Mouse (Mus musculus) heart, embryonic 11.5 days (tissue): ENCODE results near the gene Fam78a. TPM values are rescaled to one million over a fixed set of nuclear protein-coding genes. Genes with fewer than 3 reads are reported as not detected.
A peak's percentile ranks its signal among the peaks of the same experiment; 100 is the strongest.

Experiments
- ATAC-seq: fragments of 200-750 bp; cut with Nextera tagmentation; replicated peaks from 2 replicates; pipeline ENCODE4 v1.8.0; 2017; ENCODE audit warnings: moderate library complexity; ENCODE audit not compliant: insufficient number of reproducible peaks, low FRiP score, low TSS enrichment
- H3K27ac ChIP-seq: fragments of 300-500 bp; sonication (generic); 2 replicates; pipeline ENCODE4 v1.5.1; 2014; ENCODE audit warnings: mild to moderate bottlenecking, low read depth, low read length
- H3K27me3 ChIP-seq: fragments of 300-500 bp; sonication (generic); 2 replicates; pipeline ENCODE4 v1.6.1; 2014; ENCODE audit warnings: mild to moderate bottlenecking, low read length, mixed read lengths; ENCODE audit not compliant: control insufficient read depth, insufficient read depth
- H3K36me3 ChIP-seq: fragments of 300-500 bp; sonication (generic); 2 replicates; pipeline ENCODE4 v1.6.1; 2014; ENCODE audit warnings: mild to moderate bottlenecking, low read length, moderate library complexity, mixed read lengths; ENCODE audit not compliant: control insufficient read depth, insufficient read depth
- H3K4me1 ChIP-seq: fragments of 300-500 bp; sonication (generic); 2 replicates; pipeline ENCODE4 v1.6.1; 2014; ENCODE audit warnings: low read length; ENCODE audit not compliant: control insufficient read depth, insufficient read depth
- H3K4me2 ChIP-seq: fragments of 300-500 bp; sonication (generic); 2 replicates; pipeline ENCODE4 v1.6.1; 2014; ENCODE audit warnings: mild to moderate bottlenecking, moderate library complexity
- H3K4me3 ChIP-seq: fragments of 300-500 bp; sonication (generic); 2 replicates; pipeline ENCODE4 v1.5.1; 2014; ENCODE audit warnings: low read depth, low read length
- H3K9ac ChIP-seq: fragments of 300-500 bp; sonication (generic); 2 replicates; pipeline ENCODE4 v1.6.1; 2014; ENCODE audit warnings: mild to moderate bottlenecking, low read depth, low read length, moderate library complexity
- H3K9me3 ChIP-seq: fragments of 300-500 bp; sonication (generic); replicated peaks from 2 replicates; pipeline ENCODE4 v1.6.1; 2016; ENCODE audit warnings: low read length; ENCODE audit not compliant: control insufficient read depth
- WGBS: fragments of 180-500 bp; shearing (Covaris S2); extraction: QIAGEN DNeasy Blood & Tissue Kit; methylation state at CpG from one replicate; pipeline ENCODE4 v1.1.7; 2014; ENCODE audit not compliant: insufficient replicate concordance; 5-methylcytosine and 5-hydroxymethylcytosine counted together
- polyA plus RNA-seq: library from polyadenylated mRNA; unstranded; fragments of >200 nt; fragmentation: Nextera tagmentation; extraction: Ambion mirVana; gene quantifications from 2 replicates; pipeline ENCODE4 v1.2.1, GENCODE M21; 2014

Fam78a gene
- polyA plus RNA-seq, 1 experiment from 2014 or later = 43.1 TPM

DNA sequence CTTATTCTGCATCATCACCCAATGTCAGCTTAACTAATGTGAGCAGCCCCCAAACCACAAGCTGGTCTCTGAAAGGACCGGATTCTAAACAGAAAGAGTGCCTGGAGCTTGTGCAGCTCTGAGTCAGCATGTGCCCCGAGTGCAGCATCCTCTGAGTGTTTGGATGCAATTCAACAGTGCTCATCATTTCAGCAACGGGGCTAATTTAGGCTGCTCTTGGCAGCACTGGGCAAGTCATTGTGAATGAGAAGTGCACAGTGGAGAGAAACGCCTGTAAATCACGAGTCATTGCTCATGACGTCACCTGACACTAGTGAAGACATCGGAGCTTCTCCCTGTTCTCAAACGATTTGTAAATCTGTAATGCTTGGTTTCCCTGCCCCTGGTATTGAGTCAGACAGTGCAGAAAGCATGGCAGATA, 46.0 kb downstream of the Fam78a start:
- Histone ChIP-seq H3K4me2 (no peak overlapping the region), H3K4me1 (0 out of 2 replicates have a peak, but pooled peaks cover 6% of the 10 kb centered on the region), H3K36me3 (peaks cover 32% of the 10 kb centered on the region), H3K4me3 (no peak overlapping the region), H3K27ac (no peak overlapping the region), H3K9me3 (no peaks in the 10 kb centered on the region), H3K9ac (0 out of 2 replicates have a peak overlapping the region, but pooled peaks have one; percentile 39), H3K27me3 (no peaks in the 10 kb centered on the region)
- 84% methylated on average over 8 of the region's 8 CpGs for WGBS
- no peak for ATAC-seq

DNA sequence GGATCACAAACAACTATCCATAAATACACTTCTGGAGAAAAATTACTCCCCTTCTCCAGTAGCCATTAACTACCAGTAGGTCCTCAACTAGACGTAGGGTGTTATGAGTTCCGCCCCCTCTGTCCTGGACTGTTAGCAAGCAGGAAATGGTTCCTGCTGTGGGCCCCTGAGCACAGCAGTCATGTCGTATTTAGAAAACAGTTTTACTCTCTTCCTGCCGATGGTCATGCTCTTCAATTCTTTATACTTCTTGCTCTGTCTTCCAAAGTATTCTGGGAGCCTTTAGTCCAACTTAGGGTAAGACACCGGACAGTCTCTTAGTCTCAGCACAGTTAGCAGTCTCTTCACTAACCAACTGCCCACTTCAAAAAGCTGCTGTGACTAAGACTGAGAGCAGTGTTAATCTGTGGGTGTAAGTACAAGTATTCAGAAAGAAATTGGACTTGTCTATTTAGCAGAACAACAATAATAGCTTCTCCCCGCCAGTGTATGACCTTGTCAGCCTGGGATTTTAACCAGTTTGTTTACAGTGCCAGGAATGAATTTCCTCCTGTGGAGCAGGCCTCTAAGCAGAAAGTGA, 47.3 kb downstream of the Fam78a start:
- 0 out of 2 replicates have a peak, but pooled peaks cover 6% of the 10 kb centered on the region for H3K4me1 ChIP-seq
- no peak overlapping the region for H3K4me2 ChIP-seq
- no peak overlapping the region for H3K9ac ChIP-seq
- 67% methylated on average over 6 of the region's 6 CpGs for WGBS
- no peaks in the 10 kb centered on the region for H3K9me3 ChIP-seq
- no peaks in the 10 kb centered on the region for H3K27me3 ChIP-seq
- H3K27ac ChIP-seq = peak overlapping the region; percentile 54; the same call in 1 of the 2 replicates
- ATAC-seq = no peak
- H3K36me3 ChIP-seq = peaks cover 35% of the 10 kb centered on the region
- no peak overlapping the region for H3K4me3 ChIP-seq

DNA sequence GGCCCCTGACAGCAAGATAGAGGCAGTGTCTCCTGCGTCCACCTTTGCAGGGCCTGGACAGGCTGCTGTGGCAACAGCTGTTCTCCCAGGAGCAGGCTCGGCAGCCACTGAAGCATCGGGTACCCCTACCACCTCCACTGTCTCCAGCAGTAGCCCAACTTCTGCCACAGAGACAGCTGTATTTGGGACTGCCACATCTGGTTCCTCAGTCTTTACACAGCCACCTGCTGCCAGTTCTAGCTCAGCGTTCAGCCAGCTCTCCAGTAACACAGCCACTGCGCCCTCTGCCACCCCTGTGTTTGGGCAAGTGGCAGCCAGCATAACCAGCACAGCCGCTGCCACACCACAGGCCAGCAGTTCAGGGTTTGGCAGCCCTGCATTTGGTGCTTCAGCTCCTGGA, 50.5 kb downstream of the Fam78a start:
- H3K27me3 ChIP-seq = no peaks in the 10 kb centered on the region
- H3K4me1 ChIP-seq = peaks cover 6% of the 10 kb centered on the region; the same call in 1 of the 2 replicates
- H3K9ac ChIP-seq = no peak overlapping the region
- 94% methylated on average over 6 of the region's 6 CpGs for WGBS
- H3K36me3 ChIP-seq = peaks cover 36% of the 10 kb centered on the region
- no peak for ATAC-seq
- no peak overlapping the region for H3K4me3 ChIP-seq
- no peak overlapping the region for H3K4me2 ChIP-seq
- no peak overlapping the region for H3K27ac ChIP-seq
- H3K9me3 ChIP-seq = no peaks in the 10 kb centered on the region

DNA sequence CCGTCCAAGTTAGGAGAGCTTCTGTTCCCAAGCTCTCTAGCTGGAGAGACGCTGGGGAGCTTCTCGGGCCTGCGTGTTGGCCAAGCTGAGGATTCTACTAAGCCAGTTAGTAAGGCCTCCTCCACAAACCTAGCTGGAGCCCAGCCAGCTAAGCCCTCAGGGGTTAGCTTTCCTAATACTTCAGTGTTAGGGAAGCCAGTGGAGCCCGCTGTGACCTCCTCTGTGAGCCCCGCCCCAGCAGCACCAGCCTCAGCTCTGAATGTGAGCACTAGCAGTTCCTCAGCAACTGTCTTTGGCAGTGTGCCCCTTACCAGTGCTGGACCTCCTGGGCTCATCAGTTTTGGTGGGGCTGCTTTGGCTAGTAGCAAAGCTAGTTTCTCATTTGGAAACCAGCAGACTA, 51.2 kb downstream of the Fam78a start:
- Histone ChIP-seq H3K27ac (no peak overlapping the region), H3K9me3 (no peaks in the 10 kb centered on the region), H3K36me3 (peaks cover 32% of the 10 kb centered on the region), H3K27me3 (no peaks in the 10 kb centered on the region), H3K4me1 (peaks cover 3% of the 10 kb centered on the region; the same call in 1 of the 2 replicates), H3K4me2 (no peak overlapping the region), H3K9ac (no peak overlapping the region), H3K4me3 (no peak overlapping the region)
- no peak for ATAC-seq
- 89% methylated on average over 6 of the region's 6 CpGs for WGBS

DNA sequence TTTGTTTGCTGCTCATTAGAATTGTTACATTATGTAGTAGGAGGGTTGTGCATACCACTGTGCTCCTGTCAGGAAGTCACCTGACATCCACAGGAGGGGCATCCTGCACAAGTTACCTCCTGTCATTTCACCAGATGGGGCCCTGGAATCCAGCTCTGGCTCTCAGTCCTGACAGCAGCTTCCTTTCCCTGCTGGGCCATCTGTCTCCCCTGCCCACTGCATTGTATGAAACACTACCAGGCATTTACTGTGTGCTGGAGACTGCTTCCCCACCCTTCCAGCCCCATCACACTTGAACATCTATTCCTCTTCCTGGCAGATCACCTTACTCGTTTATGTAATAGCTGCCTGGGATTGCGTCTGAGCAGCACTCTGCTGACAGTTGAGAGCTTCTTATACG, 55.0 kb downstream of the Fam78a start:
- Histone ChIP-seq H3K27ac (no peak overlapping the region), H3K9me3 (no peaks in the 10 kb centered on the region), H3K4me2 (no peak overlapping the region), H3K36me3 (peaks cover 29% of the 10 kb centered on the region), H3K4me3 (no peak overlapping the region), H3K9ac (no peak overlapping the region), H3K27me3 (no peaks in the 10 kb centered on the region), H3K4me1 (no peaks in the 10 kb centered on the region; the same call in 1 of the 2 replicates)
- 77% methylated on average over 3 of the region's 3 CpGs for WGBS
- ATAC-seq = no peak

DNA sequence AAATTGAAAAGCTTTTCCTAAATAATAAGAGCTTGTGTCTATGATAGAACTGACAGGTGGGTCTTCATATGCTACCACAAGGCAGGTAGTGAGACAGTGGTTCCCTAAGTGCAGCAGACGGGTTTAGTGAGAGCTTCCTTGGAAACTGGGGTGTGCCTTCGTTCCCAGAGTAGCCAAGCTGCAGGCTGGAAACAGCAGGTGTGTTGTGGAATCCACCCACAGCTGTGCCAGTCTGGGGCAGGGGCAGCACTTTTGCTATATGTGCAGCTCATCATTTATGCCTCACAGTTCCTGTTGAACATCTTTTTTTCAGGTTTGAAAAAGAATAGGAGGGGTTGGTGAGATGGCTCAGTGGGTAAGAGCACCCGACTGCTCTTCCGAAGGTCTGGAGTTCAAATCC, 60.3 kb downstream of the Fam78a start:
- WGBS = 88% methylated on average over 4 of the region's 4 CpGs
- no peak overlapping the region for H3K4me2 ChIP-seq
- no peak overlapping the region for H3K9ac ChIP-seq
- H3K9me3 ChIP-seq = no peaks in the 10 kb centered on the region
- no peak overlapping the region for H3K27ac ChIP-seq
- no peak overlapping the region for H3K4me3 ChIP-seq
- H3K36me3 ChIP-seq = peaks cover 13% of the 10 kb centered on the region
- H3K27me3 ChIP-seq = no peaks in the 10 kb centered on the region
- ATAC-seq = no peak
- H3K4me1 ChIP-seq = no peaks in the 10 kb centered on the region

DNA sequence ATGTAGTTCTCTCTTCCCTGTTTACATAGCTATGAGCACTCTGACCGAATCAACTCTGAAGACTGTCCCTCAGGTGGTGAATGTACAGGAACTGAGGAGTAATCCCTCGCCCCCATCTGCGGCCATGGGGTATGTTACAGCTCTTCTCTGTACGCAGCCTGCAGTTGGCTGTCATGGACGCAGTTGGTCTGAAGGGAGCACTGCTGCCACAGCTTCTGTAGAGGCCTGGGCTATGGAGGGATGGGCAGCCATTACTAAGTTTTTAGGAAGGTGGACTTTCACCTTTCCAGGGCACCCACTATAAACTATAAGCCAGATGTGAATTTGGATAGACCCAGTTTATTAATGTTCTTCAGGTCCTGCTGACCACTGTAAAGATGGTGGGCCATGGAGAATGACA, 64.4 kb downstream of the Fam78a start:
- no peaks in the 10 kb centered on the region for H3K4me1 ChIP-seq
- peaks cover 20% of the 10 kb centered on the region for H3K36me3 ChIP-seq
- no peak overlapping the region for H3K4me3 ChIP-seq
- 86% methylated on average over 5 of the region's 5 CpGs for WGBS
- H3K27ac ChIP-seq = no peak overlapping the region
- ATAC-seq = no peak
- no peak overlapping the region for H3K9ac ChIP-seq
- H3K9me3 ChIP-seq = no peaks in the 10 kb centered on the region
- H3K27me3 ChIP-seq = no peaks in the 10 kb centered on the region
- H3K4me2 ChIP-seq = no peak overlapping the region

DNA sequence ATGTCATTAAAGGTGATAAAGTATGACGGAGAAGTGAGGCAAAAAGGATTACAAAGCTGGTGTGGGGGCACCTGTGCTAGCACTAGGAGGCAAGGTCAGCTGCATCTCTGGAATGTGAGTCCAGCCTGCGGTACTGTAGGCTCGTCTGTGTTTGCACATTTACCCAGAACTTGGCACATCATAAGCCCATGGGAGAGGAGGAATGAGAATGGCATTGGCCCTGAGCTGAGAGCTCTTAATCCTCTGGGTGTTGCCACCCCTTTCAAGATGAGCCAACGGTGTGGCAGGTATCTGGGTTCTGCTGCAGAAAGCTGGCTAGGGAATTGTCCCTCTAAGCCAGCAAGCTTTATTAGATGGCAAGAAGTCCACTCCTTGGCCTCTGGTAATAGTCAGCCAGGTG, 65.0 kb downstream of the Fam78a start:
- H3K9ac ChIP-seq = no peak overlapping the region
- H3K4me3 ChIP-seq = no peak overlapping the region
- H3K36me3 ChIP-seq = peaks cover 16% of the 10 kb centered on the region
- H3K27ac ChIP-seq = no peak overlapping the region
- no peaks in the 10 kb centered on the region for H3K9me3 ChIP-seq
- 84% methylated on average over 4 of the region's 4 CpGs for WGBS
- no peak overlapping the region for H3K4me2 ChIP-seq
- no peaks in the 10 kb centered on the region for H3K27me3 ChIP-seq
- no peaks in the 10 kb centered on the region for H3K4me1 ChIP-seq
- ATAC-seq = no peak

DNA sequence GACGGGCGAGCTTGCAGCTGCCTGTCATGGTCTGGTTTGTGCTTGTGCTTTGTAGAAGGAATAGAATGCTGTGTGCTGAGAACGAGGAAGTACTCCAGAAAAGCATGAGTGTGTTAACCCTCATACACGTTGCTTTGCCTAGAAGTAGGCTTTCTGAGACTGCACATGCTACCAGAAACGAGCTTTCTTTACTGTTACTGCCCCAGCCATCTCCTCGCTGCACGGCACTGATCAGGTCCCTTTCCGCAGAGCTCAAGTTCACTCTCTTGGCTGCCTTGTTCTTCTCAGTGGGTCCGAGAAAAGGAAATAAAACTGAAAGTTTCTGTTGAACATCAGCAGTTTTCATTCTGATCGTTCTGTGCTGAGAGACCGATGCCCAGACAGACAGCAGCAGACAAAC, 75.9 kb downstream of the Fam78a start:
- Histone ChIP-seq H3K27ac (no peak overlapping the region), H3K36me3 (peaks cover 32% of the 10 kb centered on the region), H3K4me3 (no peak overlapping the region), H3K27me3 (no peaks in the 10 kb centered on the region), H3K4me2 (no peak overlapping the region), H3K4me1 (no peaks in the 10 kb centered on the region), H3K9me3 (no peaks in the 10 kb centered on the region), H3K9ac (no peak overlapping the region)
- no peak for ATAC-seq
- 93% methylated on average over 11 of the region's 11 CpGs for WGBS
